Mouse (Mus musculus): ENCODE measurements around the gene Aaas.

Aaas gene

DNA sequence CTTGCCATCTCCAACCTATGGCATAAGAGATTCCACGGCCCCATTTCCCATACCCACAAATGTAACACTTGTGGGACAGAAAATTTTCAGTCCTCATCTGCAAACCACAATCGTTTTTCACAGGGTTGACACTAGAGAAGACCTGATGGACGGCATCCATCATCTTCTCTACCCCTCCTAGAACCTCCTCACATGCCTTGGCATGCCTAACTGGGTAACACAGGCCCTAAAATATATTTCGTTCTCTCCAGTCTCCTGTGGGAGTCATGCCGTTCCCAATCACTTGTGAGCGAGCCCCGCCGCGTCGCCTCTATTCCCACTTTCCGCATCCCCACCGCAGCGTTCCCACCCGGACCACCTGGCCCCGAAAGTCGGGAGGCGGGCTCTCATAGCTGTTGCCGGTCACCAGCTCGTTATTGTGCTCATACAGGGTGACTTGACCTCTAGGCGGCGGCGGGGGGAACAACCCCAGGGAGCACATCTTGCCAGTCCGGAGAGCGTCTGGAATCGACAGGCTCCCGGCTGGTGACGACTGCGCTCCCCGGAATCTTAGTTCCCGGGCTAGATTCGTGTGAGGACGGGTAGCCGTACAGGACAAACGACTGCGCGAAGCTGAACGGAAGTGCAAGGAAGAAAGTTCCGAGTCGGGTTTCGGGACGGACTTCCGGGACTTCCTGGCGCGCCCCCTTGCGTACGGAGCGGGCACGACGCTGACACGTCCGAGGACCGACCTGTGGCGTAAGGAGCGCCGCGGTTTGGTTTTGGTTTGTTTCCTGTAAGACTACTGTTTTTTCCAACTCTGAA is at the start of gene Aaas:
TSS of gene Aaas (minus strand) at position 634 of the 804 bp plus-strand sequence.
- in situ Hi-C loops (cut with MboI, MseI) = no loop called here

GRCm38 (mm10) chr15:102399229-102400221 is 49.0 kb upstream of the Aaas start:
- in situ Hi-C loops (cut with MboI, MseI) = no loop called here

- in situ Hi-C loops (cut with MboI, MseI) = no loop called here
These were observed 48.1 kb upstream of the Aaas start for GRCm38 (mm10) chr15:102398629-102399028.

DNA sequence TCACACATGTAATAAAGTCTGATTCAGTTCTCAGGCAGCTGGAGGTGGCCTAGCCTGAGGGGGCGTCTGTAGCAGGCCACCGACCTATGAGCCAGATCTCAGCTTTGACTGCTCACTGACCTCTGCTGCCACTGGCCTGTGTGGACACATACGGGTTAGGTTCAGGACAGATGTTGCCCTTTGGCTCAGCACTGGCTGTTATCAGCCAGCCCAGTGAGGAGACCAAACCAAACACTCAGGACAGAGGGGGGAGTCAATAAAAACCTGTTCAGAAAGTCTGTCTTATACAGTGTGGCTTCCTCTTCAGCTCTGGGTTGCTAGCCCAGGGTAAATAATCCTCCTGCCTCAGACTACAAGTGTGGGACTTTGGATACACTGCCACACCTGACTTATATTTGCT is 44.5 kb upstream of the Aaas start:
- in situ Hi-C loops (cut with MboI, MseI) = no loop called here

GRCm38 (mm10) chr15:102393584-102394014 is 43.0 kb upstream of the Aaas start:
- in situ Hi-C loops (cut with MboI, MseI) = no loop called here

GRCm38 (mm10) chr15:102392520-102392919 is 41.9 kb upstream of the Aaas start:
- in situ Hi-C loops (cut with MboI, MseI) = no loop called here

GRCm38 (mm10) chr15:102388942-102389341 is 38.4 kb upstream of the Aaas start:
- in situ Hi-C loops (cut with MboI, MseI) = loop anchor here in 1 of 2 experiments (5.0 kb wide), 1 partner anchor 58 kb away; the partner anchor contains the start of gene Amhr2

- in situ Hi-C loops (cut with MboI, MseI) = loop anchor here in 1 of 2 experiments (5.0 kb wide), 1 partner anchor 61 kb away; the partner anchor contains the start of gene Amhr2
These were observed 36.1 kb upstream of the Aaas start for GRCm38 (mm10) chr15:102386640-102387039.

DNA sequence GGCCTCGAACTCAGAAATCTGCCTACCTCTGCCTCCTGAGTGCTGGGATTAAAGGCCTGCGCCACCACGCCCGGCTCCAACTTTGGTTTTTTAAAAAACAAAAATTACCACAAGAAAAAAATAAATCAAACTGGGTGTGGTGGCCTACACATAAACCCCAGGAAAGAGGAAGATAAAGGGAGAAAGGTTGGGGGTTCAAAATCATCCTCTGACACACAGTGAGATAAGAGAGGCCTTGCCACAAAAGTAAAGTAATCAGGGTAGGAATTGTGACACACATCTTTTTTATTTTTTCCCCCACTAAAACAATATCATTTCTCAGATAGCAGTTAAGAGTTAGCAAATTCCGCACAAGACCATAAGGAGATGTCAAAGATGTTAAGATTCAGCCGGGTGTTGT is 33.1 kb upstream of the Aaas start:
- in situ Hi-C loops (cut with MboI, MseI) = no loop called here

DNA sequence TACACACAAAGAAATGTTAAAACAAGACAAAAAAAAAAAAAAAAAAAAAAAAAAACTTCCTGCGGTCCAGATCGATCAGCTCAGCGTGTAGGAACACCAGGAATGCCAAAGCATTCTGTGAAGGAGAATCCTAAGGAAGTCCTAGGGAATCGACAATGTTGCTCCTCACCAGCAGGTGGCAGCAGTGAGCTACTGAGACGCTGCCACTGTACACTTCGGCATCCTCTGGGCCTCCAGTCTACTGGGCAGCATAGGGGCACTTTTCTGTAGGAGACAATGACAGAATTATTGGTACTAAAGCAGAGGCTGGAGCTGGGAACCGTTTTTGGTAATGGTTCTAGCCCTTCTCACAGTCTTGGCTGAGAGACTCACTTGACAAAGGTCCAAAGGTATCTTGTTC is 31.0 kb upstream of the Aaas start:
- in situ Hi-C loops (cut with MboI, MseI) = no loop called here

GRCm38 (mm10) chr15:102377810-102378262 is 27.3 kb upstream of the Aaas start:
- in situ Hi-C loops (cut with MboI, MseI) = loop anchor here (5.0 to 10.0 kb wide), 2 partner anchors 64 to 393 kb away; no protein-coding TSS in a partner anchor

DNA sequence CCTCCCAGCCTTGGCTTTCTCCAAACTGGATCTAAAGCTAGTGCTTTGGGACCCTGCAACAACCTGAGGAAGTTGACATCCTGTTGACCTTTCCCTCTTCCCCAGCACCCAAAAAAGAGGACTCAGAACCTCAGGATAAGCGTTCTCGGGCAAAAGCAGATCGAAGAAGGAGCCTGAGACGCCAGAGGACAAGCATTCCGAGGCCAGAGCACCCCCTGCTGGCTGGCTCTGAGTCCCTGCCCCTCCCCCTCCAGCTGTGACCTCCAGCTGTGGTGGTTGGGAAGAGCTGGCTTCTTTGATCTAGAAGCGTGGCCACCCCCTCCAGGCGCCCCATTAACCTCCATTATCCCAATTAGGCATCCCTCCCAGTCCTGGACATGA is 26.6 kb upstream of the Aaas start:
- in situ Hi-C loops (cut with MboI, MseI) = loop anchor here (5.0 to 10.0 kb wide), 2 partner anchors 65 to 392 kb away; no protein-coding TSS in a partner anchor

DNA sequence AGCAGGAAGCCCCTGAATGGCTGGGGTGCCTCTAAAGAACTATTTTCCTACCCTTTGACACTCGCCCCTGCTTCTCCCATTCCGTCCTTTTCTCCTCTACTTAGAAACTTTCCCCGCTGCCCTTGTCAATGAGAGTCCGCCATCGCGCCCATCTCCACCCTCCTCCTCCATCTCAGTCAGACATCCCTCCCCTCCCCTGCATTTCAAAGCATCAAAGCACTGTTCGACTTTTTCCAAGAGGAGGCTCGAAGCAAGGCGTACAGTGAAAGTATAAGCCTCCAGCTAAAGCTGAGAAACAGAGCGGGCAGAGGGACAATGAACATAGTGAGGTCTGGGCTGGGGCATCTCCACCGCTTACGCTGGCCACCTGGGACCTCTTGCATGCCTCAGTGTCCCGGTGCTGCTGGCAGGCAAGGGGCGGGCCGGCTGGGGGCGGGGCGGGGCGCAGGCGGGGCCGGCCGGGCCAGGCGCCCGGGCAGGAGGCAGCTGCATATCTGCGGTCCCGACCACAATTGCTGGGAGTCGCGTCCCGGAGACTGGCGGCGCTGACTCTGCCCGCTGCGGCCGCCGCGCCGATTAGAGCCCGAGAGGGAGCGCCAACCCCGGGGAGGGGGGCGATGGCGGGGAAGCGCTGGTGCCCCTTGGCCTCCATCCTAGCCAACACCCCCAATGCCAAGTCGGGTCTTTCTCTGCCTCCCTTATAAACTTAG is 26.0 kb upstream of the Aaas start:
- in situ Hi-C loops (cut with MboI, MseI) = loop anchor here (5.0 to 10.0 kb wide), 2 partner anchors 66 to 392 kb away; no protein-coding TSS in a partner anchor

GRCm38 (mm10) chr15:102370727-102371126 is 20.2 kb upstream of the Aaas start:
- in situ Hi-C loops (cut with MboI, MseI) = loop anchor here in 1 of 2 experiments (5.0 to 10.0 kb wide), 2 partner anchors 33 to 386 kb away; no protein-coding TSS in a partner anchor

GRCm38 (mm10) chr15:102369972-102370371 is 19.4 kb upstream of the Aaas start:
- in situ Hi-C loops (cut with MboI, MseI) = loop anchor here in 1 of 2 experiments (5.0 to 10.0 kb wide), 2 partner anchors 33 to 385 kb away; no protein-coding TSS in a partner anchor

DNA sequence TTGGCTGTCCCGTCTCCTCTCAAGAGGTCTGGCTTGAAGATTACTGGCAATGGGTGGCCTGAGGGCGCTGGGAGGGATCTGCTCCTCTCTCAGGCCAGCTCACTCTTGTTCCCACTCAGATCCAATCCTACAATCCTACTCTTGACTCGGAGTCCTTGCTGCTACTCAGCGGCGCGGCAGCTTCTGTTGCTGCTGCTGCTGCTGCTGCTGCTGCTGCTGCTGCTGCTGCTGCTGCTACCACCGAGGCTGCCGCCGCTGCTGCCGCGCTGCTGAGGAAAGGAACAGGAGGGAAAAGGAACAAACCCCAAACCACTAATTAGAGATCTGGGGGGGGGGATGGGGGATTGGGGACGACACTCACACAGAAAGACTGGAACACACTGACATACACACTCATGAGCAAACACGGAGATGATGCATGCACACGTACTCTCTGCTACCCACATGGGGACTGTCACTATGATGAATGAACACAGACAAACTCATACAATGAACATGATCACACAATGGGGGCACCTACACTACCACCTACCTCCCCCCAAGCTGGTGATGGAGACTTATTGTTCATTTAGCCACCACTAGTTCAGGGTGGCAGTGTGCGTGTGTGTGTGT is 16.3 kb upstream of the Aaas start, which contains the start of gene Sp7:
TSS of gene Sp7 (minus strand) at position 450 of the 612 bp plus-strand sequence.
- in situ Hi-C loops (cut with MboI, MseI) = no loop called here

- in situ Hi-C loops (cut with MboI, MseI) = no loop called here
These were observed 15.7 kb upstream of the Aaas start for GRCm38 (mm10) chr15:102366238-102366637.

DNA sequence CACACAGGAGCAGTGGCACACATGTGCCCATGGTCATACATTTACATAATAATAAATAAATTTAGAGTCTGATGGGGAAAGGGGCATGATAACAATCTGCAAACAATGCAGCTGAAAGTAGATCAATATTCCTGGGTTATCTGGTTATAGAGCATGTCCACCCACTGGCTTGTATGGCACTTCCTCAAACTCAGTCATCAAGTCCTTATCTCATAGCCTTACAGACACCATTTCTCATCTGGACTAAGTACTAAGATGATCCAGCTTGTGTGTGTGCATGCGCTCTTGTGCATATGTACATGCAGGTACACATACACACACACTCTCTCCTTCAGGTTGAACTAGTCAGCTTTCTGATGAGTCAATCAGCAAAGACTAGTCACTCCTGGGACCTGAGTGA is 14.1 kb upstream of the Aaas start:
- in situ Hi-C loops (cut with MboI, MseI) = no loop called here

DNA sequence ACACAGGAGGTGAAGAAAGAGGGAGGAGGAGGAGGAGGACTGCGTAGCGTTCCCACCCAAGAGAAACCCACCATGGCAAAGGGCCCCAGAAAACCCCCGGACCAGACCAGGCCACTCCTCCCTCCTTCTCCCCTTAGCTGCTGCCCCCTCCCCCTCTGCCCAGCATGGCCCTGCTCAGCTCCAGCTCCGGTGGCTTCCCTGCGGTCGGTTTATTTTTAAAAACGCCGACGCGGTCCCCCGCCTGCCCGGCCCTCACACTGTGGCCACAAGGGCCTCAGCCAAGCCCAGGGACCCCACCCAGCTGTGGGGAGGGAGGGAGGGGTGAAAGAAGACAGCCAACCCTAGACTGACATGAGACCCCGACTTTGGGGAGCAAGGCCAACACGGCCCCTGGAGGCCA is 12.1 kb upstream of the Aaas start:
- in situ Hi-C loops (cut with MboI, MseI) = no loop called here

DNA sequence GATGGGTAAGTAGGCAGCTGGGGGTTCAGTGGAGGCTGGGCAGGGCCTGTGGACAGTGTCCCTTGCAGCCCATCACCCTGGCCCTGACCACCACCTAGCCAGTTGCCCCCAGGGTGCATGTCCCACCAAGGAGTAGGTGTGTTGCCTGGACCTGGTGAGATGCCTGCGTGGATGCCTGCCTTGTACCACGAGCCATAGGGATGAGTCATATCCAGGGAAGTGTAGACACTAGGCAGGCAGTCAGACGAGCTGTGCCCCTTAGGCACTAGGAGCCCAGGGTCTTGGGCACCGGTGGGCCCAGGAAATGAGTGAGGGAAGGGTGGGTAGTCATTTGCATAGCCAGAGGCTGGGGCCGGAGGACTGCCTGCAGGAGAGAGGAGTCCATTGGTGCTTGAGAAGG is 8.3 kb upstream of the Aaas start:
- in situ Hi-C loops (cut with MboI, MseI) = no loop called here

Data from T-helper 17 cell (primary cell).